Comparison of ENCODE assay signal across 21 mouse cellular contexts in the genomic region with DNA sequence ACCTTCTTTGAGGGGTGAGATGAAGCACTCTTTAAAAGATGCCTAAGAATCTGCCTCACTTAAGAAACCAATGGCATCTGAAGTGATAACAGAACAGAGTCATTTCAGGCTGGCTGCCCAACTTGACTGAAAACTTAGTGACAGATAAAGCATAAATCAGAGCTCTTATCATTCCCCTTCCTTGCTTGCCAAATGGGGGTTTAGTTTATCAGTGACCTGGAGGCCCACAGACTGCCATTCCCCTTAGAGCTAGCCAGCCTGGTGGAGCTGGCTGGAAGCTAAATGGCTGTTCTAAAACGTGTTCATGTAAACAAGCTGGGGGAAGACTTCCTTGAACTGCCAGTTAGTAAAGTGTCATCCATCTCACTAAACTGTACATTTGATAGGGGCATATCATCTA.
A peak's percentile ranks its signal among the peaks of the same experiment; 100 is the strongest.
DNase-seq lines count a peak whose midpoint lies in the region; ATAC-seq and TF ChIP-seq lines count a peak whose summit lies in the region.
"Had no signal": no experiment of that assay in that cellular context is flagged by ENCODE, and none has a peak within 500 bp of the region (broad histone marks: within the 10 kb centered on the region; RNA-seq: fewer than 3 reads in every experiment).

No protein-coding gene starts in this region.

- H3K4me2 ChIP-seq in heart, embryonic 15.5 days, result no peak overlapping the region
- H3K4me2 ChIP-seq in liver, embryonic 13.5 days, result 0 out of 2 replicates have a peak overlapping the region, but pooled peaks have one; percentile 6
- H3K4me2 ChIP-seq: hindbrain, embryonic 12.5 days; limb, embryonic 15.5 days; midbrain, embryonic 11.5 days had no signal

- TF ChIP-seq EP300 in MEL (IDR thresholded peaks at IDR 0.05; ENCODE audit: low read depth in 1 of 2, low read length in 2 of 2), result no peak

- no peak overlapping the region for H3K4me3 ChIP-seq in heart, embryonic 15.5 days
- H3K4me3 ChIP-seq in MEL (ENCODE audit: control insufficient read depth in 1 of 2, insufficient read depth in 1 of 2, low read depth in 2 of 2, low read length in 2 of 2), result no peak overlapping the region
- H3K4me3 ChIP-seq in liver, embryonic 13.5 days (replicated peaks), result no peak overlapping the region
- H3K4me3 ChIP-seq: embryonic facial prominence, embryonic 10.5 days; hindbrain, embryonic 12.5 days; limb, embryonic 15.5 days had no signal

- no peaks in the 10 kb centered on the region for H3K79me2 ChIP-seq in MEL (ENCODE audit: control insufficient read depth, insufficient read depth, low read length, poor library complexity)

- TF ChIP-seq CTCF in MEL (IDR thresholded peaks at IDR 0.05 in 2 of 3, conservative IDR thresholded peaks at IDR 0.05 in 1 of 3; ENCODE audit: control insufficient read depth in 1 of 3, insufficient read depth in 1 of 3, low read depth in 2 of 3, low read length in 3 of 3, poor library complexity in 1 of 3, severe bottlenecking in 1 of 3), result no peak

- H3K9ac ChIP-seq in heart, embryonic 15.5 days, result no peak overlapping the region
- no peak overlapping the region for H3K9ac ChIP-seq in MEL (ENCODE audit: control insufficient read depth, low read depth, low read length, poor library complexity, severe bottlenecking)
- no peak overlapping the region for H3K9ac ChIP-seq in liver, embryonic 13.5 days
- H3K9ac ChIP-seq: hindbrain, embryonic 12.5 days; limb, embryonic 15.5 days had no signal

- peak; percentile 64; the same call in 1 of the 2 replicates for ATAC-seq in heart, embryonic 15.5 days (replicated peaks; ENCODE audit: insufficient number of reproducible peaks, insufficient read depth, low FRiP score, low read depth)
- ATAC-seq in liver, embryonic 13.5 days (ENCODE audit: low read depth), result peak; percentile 64
- ATAC-seq: forebrain, embryonic 16.5 days had no signal

- no peaks in the 10 kb centered on the region for H3K9me3 ChIP-seq in heart, embryonic 15.5 days (replicated peaks)
- no peaks in the 10 kb centered on the region for H3K9me3 ChIP-seq in MEL (replicated peaks; ENCODE audit: insufficient read depth, low read length)
- no peaks in the 10 kb centered on the region for H3K9me3 ChIP-seq in liver, embryonic 13.5 days (replicated peaks)
- H3K9me3 ChIP-seq: embryonic facial prominence, embryonic 10.5 days; hindbrain, embryonic 12.5 days; limb, embryonic 15.5 days had no signal

- peaks cover 14% of the 10 kb centered on the region for H3K4me1 ChIP-seq in heart, embryonic 15.5 days (replicated peaks)
- H3K4me1 ChIP-seq in MEL (ENCODE audit: control insufficient read depth in 1 of 2, insufficient read depth in 2 of 2, low read length in 2 of 2), result no peaks in the 10 kb centered on the region; a peak in 1 of 4 replicates
- peaks cover 36% of the 10 kb centered on the region for H3K4me1 ChIP-seq in liver, embryonic 13.5 days (replicated peaks)
- H3K4me1 ChIP-seq: embryonic facial prominence, embryonic 10.5 days; hindbrain, embryonic 12.5 days; limb, embryonic 15.5 days had no signal

- no peaks in the 10 kb centered on the region for H3K36me3 ChIP-seq in heart, embryonic 15.5 days
- H3K36me3 ChIP-seq in MEL (ENCODE audit: control insufficient read depth in 1 of 2, insufficient read depth in 2 of 2, low read length in 2 of 2), result peaks cover 0 to 2% of the 10 kb centered on the region in 2 experiments; a peak in 1 of 4 replicates
- H3K36me3 ChIP-seq in liver, embryonic 13.5 days, result no peaks in the 10 kb centered on the region
- H3K36me3 ChIP-seq: embryonic facial prominence, embryonic 10.5 days; hindbrain, embryonic 12.5 days; limb, embryonic 15.5 days had no signal

- TF ChIP-seq RAD21 in MEL (IDR thresholded peaks at IDR 0.05; ENCODE audit: low read depth, low read length), result no peak

- 5% methylated on average over 1 of the region's 1 CpGs for WGBS in heart, embryonic 15.5 days
- WGBS in liver, embryonic 13.5 days (ENCODE audit: insufficient replicate concordance), result 5% methylated on average over 1 of the region's 1 CpGs

- peak; percentile 35 for DNase-seq in embryo, embryonic 10 days (ENCODE audit: low spot score)
- no peak for DNase-seq in embryo, embryonic 11 days
- DNase-seq in heart, postnatal 4 days, result no peak
- peak; percentile 12 for DNase-seq in MEL (ENCODE audit: low read depth, low spot score)
- DNase-seq in liver, embryonic 13.5 days, result peak; percentile 22
- no peak for DNase-seq in thymus, postnatal 36 days
- no peak for DNase-seq in adrenal gland, postnatal 25 days
- DNase-seq: adrenal gland, postnatal 10 days; cerebellum, adult 9-10 months; gastrocnemius, postnatal 10 days; kidney, adult 11 months; kidney, postnatal 4 days; left cerebral cortex, postnatal 4 days; lung, postnatal 10 days; right cerebral cortex, postnatal 25 days had no signal

- no peaks in the 10 kb centered on the region for H3K27me3 ChIP-seq in heart, embryonic 15.5 days
- H3K27me3 ChIP-seq in MEL (ENCODE audit: control insufficient read depth in 1 of 2, insufficient read depth in 2 of 2, low read length in 2 of 2), result no peaks in the 10 kb centered on the region
- H3K27me3 ChIP-seq in liver, embryonic 13.5 days, result peaks cover 7% of the 10 kb centered on the region; the same call in 1 of the 2 replicates
- H3K27me3 ChIP-seq: hindbrain, embryonic 12.5 days; limb, embryonic 15.5 days had no signal

- no peak for TF ChIP-seq POLR2A in MEL (IDR thresholded peaks at IDR 0.05; ENCODE audit: control insufficient read depth in 1 of 2, insufficient read depth in 1 of 2, low read depth in 1 of 2, low read length in 2 of 2, poor library complexity in 1 of 2)

- H3K27ac ChIP-seq in heart, embryonic 15.5 days, result peak overlapping the region; percentile 44
- H3K27ac ChIP-seq in MEL (ENCODE audit: control insufficient read depth, low read depth, low read length), result no peak overlapping the region
- no peak overlapping the region for H3K27ac ChIP-seq in liver, embryonic 13.5 days
- H3K27ac ChIP-seq: embryonic facial prominence, embryonic 10.5 days; hindbrain, embryonic 12.5 days; limb, embryonic 15.5 days had no signal

TF ChIP-seq in MEL, 35 proteins besides CTCF, POLR2A, EP300 and RAD21:
- TF ChIP-seq E2F4 (IDR thresholded peaks at IDR 0.05; ENCODE audit: borderline replicate concordance, low read depth, low read length), result no peak
- TF ChIP-seq ZKSCAN1 (IDR thresholded peaks at IDR 0.05; ENCODE audit: low read depth, low read length), result no peak
- no peak for TF ChIP-seq SMC3 (IDR thresholded peaks at IDR 0.05; ENCODE audit: low read depth, low read length)
- TF ChIP-seq MEF2A (IDR thresholded peaks at IDR 0.05; ENCODE audit: extremely low read depth, insufficient replicate concordance, low read depth, low read length, poor library complexity, severe bottlenecking), result no peak
- peak; percentile 32; the same call in 1 of the 2 replicates for TF ChIP-seq GATA1 (IDR thresholded peaks at IDR 0.05; ENCODE audit: low read depth, low read length)
- TF ChIP-seq RCOR1 (IDR thresholded peaks at IDR 0.05; ENCODE audit: low read depth, low read length), result peak; percentile 84
- TF ChIP-seq TCF12 (IDR thresholded peaks at IDR 0.05; ENCODE audit: low read depth, low read length), result peak; percentile 39; the same call in 1 of the 2 replicates
- TF ChIP-seq TBP (IDR thresholded peaks at IDR 0.05; ENCODE audit: low read depth, low read length), result no peak
- TF ChIP-seq ETS1 (IDR thresholded peaks at IDR 0.05; ENCODE audit: low read depth, low read length), result peak; percentile 13; the same call in 1 of the 2 replicates
- no peak for TF ChIP-seq MXI1 (IDR thresholded peaks at IDR 0.05; ENCODE audit: low read depth, low read length)

Comparison
In these comparisons a context has a peak if more than half of its experiments do, and no peak if none do; other contexts are left out.
1. DNase-seq: peak in embryo, embryonic 10 days (single experiment), MEL (single experiment) and liver, embryonic 13.5 days (single experiment); none in embryo, embryonic 11 days (single experiment), heart, postnatal 4 days (single experiment), thymus, postnatal 36 days (0 of 2) and adrenal gland, postnatal 25 days (single experiment).